Mouse (Mus musculus): ENCODE data around the gene Gck.
"Not testable (repeated sequence)": the region's sequence is repeated elsewhere in the genome, so short reads cannot be mapped to it uniquely, and the experiment has no call there.

Gck gene

DNA sequence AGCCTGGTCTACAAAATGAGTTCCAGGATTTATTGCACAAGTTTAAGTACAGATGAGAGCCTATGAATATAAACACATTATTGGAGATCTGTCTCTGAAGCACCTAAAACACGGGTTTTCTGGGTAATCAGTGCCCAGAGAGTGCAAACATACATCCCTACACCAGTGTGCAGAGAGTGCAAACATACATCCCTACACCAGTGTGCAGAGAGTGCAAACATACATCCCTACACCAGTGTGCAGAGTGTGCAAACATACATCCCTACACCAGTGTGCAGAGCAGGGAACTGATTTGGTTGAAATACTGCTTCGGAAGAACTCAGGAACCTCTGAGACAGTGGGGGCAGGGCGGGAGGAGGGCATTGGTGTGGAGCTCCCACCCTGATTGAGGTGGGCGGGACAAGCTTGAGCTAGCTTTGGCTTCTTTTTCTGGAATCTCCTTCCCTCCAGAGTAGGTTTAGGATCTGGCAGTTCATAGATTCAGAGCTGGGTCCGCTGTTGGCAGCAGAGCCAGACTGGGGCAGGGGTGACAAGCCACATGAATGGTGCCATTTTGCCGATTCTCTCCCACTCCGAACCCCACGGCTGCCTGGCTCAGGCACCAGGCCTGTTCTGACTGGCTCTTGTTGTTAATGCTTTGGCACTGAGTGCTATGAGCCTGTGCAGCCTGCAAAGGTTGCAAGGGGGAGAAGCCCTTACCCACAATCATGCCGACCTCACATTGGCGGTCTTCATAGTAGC is 43.9 kb downstream of the Gck start:
- no peak for DNase-seq

- no peak for DNase-seq
Measured at GRCm38 (mm10) chr11:5904871-5905270, 45.0 kb downstream of the Gck start.

DNA sequence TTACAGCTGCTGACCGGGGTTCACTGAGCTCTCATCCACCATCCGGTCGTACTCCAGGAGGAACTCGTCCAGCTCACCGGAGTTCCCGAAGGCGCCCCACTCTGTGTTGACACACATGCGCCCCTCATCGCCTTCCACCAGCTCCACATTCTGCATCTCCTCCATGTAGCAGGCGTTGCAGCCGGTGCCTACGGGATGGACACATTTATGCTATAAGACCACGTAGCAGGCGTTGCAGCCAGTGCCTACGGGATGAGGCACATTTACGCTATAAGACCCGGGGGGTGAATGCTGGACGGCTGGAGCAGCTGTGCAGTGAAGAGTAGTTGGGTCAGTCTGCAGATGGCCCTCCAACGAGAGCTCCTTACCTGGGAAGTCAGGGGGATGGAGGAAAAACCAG is 45.5 kb downstream of the Gck start:
- DNase-seq: no peak

GRCm38 (mm10) chr11:5903844-5904243 is 46.0 kb downstream of the Gck start:
- no peak for DNase-seq

GRCm38 (mm10) chr11:5902390-5902789 is 47.5 kb downstream of the Gck start:
- DNase-seq: no peak

DNA sequence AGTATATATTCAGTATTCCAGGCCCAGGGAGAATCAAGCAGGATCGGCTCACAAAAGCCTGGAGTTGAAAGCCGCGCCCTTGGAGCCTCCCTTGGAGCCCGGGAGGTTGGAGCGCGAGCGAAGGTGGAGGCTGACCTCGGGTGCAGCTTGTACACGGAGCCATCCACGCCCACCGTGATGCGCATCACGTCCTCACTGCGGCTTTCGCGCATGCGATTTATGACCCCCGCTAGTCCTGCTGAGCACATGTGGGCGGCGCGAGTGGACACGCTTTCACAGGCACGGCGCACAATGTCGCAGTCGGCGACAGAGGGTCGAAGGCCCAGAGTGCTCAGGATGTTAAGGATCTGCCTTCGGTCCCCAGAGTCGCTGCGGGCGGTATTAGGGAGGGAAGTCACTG is 47.9 kb downstream of the Gck start:
- no peak for DNase-seq

- no peak for DNase-seq
Measured at GRCm38 (mm10) chr11:5901320-5901719, 48.6 kb downstream of the Gck start.

DNA sequence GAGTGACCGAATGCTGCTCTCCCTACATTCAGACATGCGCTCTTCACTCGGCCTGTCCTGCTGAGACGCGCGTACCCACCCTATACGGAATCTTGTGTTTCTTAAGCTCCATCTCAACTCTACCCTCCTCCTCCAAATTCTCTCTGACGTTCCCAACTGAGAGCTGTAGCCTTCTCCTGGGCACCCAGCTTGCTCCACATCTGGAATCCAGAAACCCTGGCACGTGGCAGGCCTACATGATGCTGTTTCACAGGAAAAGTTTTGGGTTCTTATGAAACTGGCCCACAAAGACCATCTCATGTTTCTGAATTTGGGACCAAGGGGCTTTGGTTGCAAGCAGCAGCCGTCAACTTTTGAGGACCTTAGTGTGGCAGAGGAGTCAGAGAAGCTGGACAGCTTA is 50.6 kb downstream of the Gck start:
- no peak for DNase-seq

DNA sequence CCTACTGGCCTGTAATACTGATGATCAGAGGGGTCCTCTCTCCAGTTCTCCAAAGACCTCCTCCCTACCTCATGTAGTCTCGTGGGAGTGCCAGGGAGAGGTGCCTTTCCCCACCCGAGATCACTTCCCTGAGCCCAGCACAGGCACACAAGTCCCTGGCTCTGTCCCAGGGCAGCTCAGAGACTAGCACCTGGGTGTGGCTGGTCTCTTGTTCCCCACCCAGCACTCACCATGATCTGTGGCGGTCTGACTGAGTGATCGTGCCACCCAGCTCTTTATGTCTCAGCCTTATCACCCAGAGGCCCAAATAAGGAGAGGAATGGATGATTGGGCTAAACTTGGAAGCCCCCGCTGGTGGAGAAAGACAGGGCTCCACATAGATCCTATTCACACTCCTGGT is 51.4 kb downstream of the Gck start, which contains the start of gene Myl7:
Gene Myl7 (minus strand): TSS at position 252 of the 400 bp plus-strand sequence.
- DNase-seq: no peak

DNA sequence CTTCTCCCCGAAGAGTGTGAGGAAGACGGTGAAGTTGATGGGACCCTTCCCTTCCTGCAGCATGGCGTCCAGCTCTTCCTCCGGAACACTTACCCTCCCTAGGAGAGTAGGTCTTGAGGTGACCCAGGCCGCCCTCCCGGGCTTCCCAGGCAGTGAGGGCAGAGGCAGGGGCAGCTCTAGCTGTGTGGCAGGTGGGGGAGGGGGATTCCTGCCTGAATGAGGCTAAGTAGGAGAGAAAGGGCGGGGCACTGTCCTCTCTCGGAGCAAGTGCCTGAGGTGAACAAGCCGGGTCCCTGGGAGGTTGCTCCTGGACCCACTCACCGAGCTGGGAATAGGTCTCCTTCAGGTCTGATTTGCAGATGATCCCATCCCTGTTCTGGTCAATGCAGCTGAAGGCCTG is 52.0 kb downstream of the Gck start:
- no peak for DNase-seq

DNA sequence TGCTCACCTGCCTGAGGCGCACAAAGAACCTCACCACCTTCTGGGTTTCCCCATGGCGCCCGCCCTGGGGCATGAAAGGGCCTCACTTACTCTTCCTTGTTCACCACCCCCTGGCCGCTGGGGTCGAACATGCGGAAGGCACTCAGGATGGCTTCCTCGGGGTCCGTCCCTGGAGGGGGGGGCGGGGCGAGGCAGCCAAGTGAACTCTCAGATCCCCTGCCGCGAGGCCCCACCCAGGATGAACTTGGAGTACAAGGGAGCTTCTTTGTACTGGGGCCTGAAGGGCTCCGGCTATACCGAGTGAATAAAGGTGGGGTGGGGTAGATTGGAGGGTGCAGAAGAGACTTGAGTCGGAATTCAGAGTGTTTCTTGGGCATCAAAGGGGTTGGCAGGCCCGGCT is 52.7 kb downstream of the Gck start:
- DNase-seq: no peak

DNA sequence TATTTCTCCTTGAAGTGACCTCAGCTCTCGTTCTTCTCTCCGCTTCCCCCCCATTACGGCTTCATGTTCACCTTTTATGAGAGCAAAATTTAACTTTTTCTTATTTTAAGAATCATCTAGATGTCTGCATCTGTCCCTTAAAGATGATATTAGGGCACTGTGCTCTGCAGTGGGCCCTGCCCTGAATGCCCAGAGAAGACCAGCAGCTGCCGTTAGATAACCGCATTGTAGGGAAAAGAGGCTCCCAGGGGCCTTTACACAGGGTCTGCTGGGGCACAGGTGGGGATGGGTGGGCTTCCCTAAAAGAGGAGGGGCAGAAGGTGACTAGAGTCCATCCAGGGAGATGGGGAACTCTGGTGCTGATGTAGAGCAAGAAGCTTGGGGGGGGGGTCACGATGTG is 56.1 kb downstream of the Gck start:
- DNase-seq: no peak

- DNase-seq: no peak
Measured at GRCm38 (mm10) chr11:5892810-5893368, 57.0 kb downstream of the Gck start.

GRCm38 (mm10) chr11:5892151-5892591 is 57.7 kb downstream of the Gck start:
- no peak for DNase-seq

DNA sequence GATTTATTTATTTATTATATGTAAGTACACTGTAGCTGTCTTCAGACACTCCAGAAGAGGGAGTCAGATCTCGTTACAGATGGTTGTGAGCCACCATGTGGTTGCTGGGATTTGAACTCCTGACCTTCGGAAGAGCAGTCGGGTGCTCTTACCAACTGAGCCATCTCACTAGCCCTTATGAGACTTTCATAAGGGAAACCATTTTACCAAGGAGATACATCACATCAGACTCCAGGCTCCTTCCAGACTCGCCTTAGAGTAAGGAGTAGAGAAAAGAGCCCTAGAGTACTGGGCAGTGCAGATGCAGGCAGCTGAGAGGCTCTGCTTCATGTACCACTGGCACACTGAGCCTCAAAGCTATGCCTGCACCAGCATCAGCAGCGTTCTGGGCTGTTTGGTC is 61.3 kb downstream of the Gck start:
- not testable (repeated sequence) for DNase-seq

- no peak for DNase-seq
Measured at GRCm38 (mm10) chr11:5887250-5887649, 62.6 kb downstream of the Gck start.

DNA sequence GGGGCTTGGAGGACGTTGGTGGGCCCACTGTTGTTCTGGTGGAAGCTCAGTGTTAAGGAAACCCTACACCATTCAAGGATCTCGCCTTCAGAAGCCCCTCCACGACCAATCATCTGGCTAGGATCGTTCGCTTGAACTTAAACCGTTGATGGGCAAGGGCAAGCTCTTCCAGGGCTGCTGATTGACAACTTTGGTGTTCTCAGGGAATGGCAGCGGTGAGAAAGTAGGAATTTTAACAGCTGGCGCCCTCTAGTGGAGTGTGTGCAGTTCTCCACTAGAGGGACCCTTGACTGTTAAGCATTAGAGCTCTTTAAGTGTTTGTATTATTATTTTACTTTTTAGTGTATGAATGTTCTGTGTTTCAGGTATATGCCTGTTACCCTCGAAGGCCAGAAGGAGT is 63.7 kb downstream of the Gck start:
- peak; percentile 35 to 54 for DNase-seq

GRCm38 (mm10) chr11:5882518-5882917 is 67.4 kb downstream of the Gck start:
- DNase-seq: no peak

GRCm38 (mm10) chr11:5879905-5880304 is 70.0 kb downstream of the Gck start:
- DNase-seq: peak; percentile 55 to 56

DNA sequence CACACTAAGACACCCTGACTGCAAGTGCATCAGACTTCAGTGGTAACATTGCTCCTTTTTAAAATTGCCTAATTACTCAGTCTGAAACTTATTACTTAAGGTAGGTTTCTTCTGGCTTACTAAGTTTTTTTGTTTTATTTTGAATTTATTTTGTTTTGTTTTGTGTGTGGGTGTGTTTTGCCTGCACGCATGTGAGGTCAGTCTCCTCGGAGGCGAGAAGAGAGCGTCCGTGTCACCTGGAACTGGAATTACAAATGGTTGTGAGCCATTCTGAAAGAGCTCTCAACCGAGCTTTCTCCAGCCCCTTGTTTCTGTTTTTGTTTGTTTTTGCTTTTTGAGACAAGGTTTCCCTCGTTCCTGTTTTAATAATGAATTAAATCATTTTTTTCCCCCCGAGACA is 71.2 kb downstream of the Gck start:
- no peak for DNase-seq

DNA sequence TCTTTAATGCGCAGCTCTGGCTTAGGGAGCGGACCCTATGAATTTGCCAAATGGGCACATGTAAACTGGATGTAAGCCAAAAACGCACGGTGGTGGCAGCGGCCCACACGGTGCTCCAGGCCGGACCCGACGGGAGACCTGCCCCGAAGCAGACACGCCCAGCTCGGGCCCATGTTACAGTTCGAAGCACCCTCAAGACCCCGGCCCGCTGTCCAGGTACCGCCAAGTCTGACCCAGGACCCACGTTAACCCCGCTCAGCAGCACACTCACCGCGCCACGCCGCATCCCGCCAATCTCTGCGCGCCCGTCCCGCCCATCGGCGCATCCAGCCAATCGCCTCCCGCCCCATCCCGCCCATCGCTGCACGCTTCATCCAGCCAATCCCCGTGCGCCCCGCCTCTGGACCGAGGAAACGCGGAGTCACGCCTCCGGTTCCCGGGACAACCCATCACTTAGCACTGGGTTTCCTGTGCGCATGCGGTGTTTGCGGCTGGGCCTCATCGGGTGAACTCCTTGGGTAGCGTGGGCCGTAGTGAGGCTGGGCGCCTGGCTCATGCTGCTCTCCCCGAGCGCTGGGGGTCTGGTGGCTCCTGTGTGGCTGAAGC is 71.9 kb downstream of the Gck start, which contains the start of gene Pold2:
Gene Pold2 (minus strand): TSS at position 372 of the 606 bp plus-strand sequence.
- peak; percentile 96 to 98 for DNase-seq

- DNase-seq: no peak
Measured at GRCm38 (mm10) chr11:5877421-5877820, 72.5 kb downstream of the Gck start.

- no peak for DNase-seq
Measured at GRCm38 (mm10) chr11:5873192-5873591, 76.7 kb downstream of the Gck start.

- DNase-seq: no peak
Measured at GRCm38 (mm10) chr11:5872707-5873106, 77.2 kb downstream of the Gck start.

Measured in thymus, postnatal 36 days (tissue).